Mouse (Mus musculus): ENCODE data around the gene Mapre1.
A peak's percentile ranks its signal among the peaks of the same experiment; 100 is the strongest.
"Not testable (repeated sequence)": the region's sequence is repeated elsewhere in the genome, so short reads cannot be mapped to it uniquely, and the experiment has no call there.

The Mapre1 gene

GRCm38 (mm10) chr2:153740500-153741436, at the start of gene Mapre1:
Gene Mapre1 (plus strand): TSS chr2:153741274.
- peak; percentile 99 for DNase-seq (ENCODE audit: low spot score)

GRCm38 (mm10) chr2:153693413-153693812, 47.7 kb upstream of the Mapre1 start:
- not testable (repeated sequence) for DNase-seq (ENCODE audit: low spot score)

GRCm38 (mm10) chr2:153694462-153695085, 46.5 kb upstream of the Mapre1 start:
- DNase-seq (ENCODE audit: low spot score): no peak

- no peak for DNase-seq (ENCODE audit: low spot score)
These were observed 44.7 kb upstream of the Mapre1 start, which contains the start of gene Dnmt3c for GRCm38 (mm10) chr2:153696352-153696751. Gene Dnmt3c (plus strand): TSS chr2:153696652.

- DNase-seq (ENCODE audit: low spot score): no peak
These were observed 37.7 kb upstream of the Mapre1 start for GRCm38 (mm10) chr2:153703389-153703788.

- no peak for DNase-seq (ENCODE audit: low spot score)
These were observed 30.3 kb upstream of the Mapre1 start for GRCm38 (mm10) chr2:153710701-153711330.

- peak; percentile 16 for DNase-seq (ENCODE audit: low spot score)
These were observed 28.4 kb upstream of the Mapre1 start for GRCm38 (mm10) chr2:153712646-153713091.

GRCm38 (mm10) chr2:153713227-153713626, 27.8 kb upstream of the Mapre1 start:
- peak; percentile 55 for DNase-seq (ENCODE audit: low spot score)

- not testable (repeated sequence) for DNase-seq (ENCODE audit: low spot score)
These were observed 23.2 kb upstream of the Mapre1 start for GRCm38 (mm10) chr2:153717861-153718260.

- no peak for DNase-seq (ENCODE audit: low spot score)
These were observed 18.0 kb upstream of the Mapre1 start for GRCm38 (mm10) chr2:153723098-153723497.

- DNase-seq (ENCODE audit: low spot score): no peak
These were observed 16.6 kb upstream of the Mapre1 start for GRCm38 (mm10) chr2:153724424-153724823.

GRCm38 (mm10) chr2:153724871-153725270, 16.2 kb upstream of the Mapre1 start:
- DNase-seq (ENCODE audit: low spot score): no peak

- DNase-seq (ENCODE audit: low spot score): no peak
These were observed 15.8 kb upstream of the Mapre1 start for GRCm38 (mm10) chr2:153725291-153725690.

GRCm38 (mm10) chr2:153734033-153734432, 7.0 kb upstream of the Mapre1 start:
- no peak for DNase-seq (ENCODE audit: low spot score)

GRCm38 (mm10) chr2:153741437-153742065, 477 bp downstream of the Mapre1 start:
- peak; percentile 22 for DNase-seq (ENCODE audit: low spot score)

GRCm38 (mm10) chr2:153747994-153748393, 6.9 kb downstream of the Mapre1 start:
- no peak for DNase-seq (ENCODE audit: low spot score)

GRCm38 (mm10) chr2:153750363-153750762, 9.3 kb downstream of the Mapre1 start:
- no peak for DNase-seq (ENCODE audit: low spot score)

GRCm38 (mm10) chr2:153762121-153762520, 21.0 kb downstream of the Mapre1 start:
- no peak for DNase-seq (ENCODE audit: low spot score)

- DNase-seq (ENCODE audit: low spot score): no peak
These were observed 26.4 kb downstream of the Mapre1 start for GRCm38 (mm10) chr2:153767484-153767883.

- DNase-seq (ENCODE audit: low spot score): no peak
These were observed 27.8 kb downstream of the Mapre1 start for GRCm38 (mm10) chr2:153768881-153769280.

- no peak for DNase-seq (ENCODE audit: low spot score)
These were observed 31.9 kb downstream of the Mapre1 start for GRCm38 (mm10) chr2:153772950-153773349.

GRCm38 (mm10) chr2:153775472-153775871, 34.4 kb downstream of the Mapre1 start:
- DNase-seq (ENCODE audit: low spot score): no peak

Data from left cerebral cortex, adult 11 months (tissue).